In genomic region chr1:61298779-61299178, GRCm38 (mm10) we compare ENCODE assay signal across 13 mouse cellular contexts.
DNase-seq lines count a peak whose midpoint lies in the region; ATAC-seq lines count a peak whose summit lies in the region.
"Had no signal": no experiment of that assay in that cellular context is flagged by ENCODE, and none has a peak within 500 bp of the region (broad histone marks: within the 10 kb centered on the region; RNA-seq: fewer than 3 reads in every experiment).

No protein-coding gene starts in this region.

- H3K4me3 ChIP-seq in intestine, embryonic 15.5 days (replicated peaks) = no peak overlapping the region
- no peak overlapping the region for H3K4me3 ChIP-seq in intestine, embryonic 16.5 days (ENCODE audit: low read length)
- H3K4me3 ChIP-seq in embryonic facial prominence, embryonic 12.5 days = no peak overlapping the region
- no peak overlapping the region for H3K4me3 ChIP-seq in hindbrain, embryonic 15.5 days
- H3K4me3 ChIP-seq in neural tube, embryonic 14.5 days (ENCODE audit: low read depth, low read length) = no peak overlapping the region
- H3K4me3 ChIP-seq: liver, embryonic 12.5 days had no signal

- 0 out of 2 replicates have a peak overlapping the region, but pooled peaks have one; percentile 46 for H3K27ac ChIP-seq in intestine, embryonic 15.5 days
- H3K27ac ChIP-seq in intestine, embryonic 16.5 days (ENCODE audit: low read length) = no peak overlapping the region
- H3K27ac ChIP-seq in embryonic facial prominence, embryonic 12.5 days = peak overlapping the region; percentile 25; the same call in 1 of the 2 replicates
- peak overlapping the region; percentile 52 for H3K27ac ChIP-seq in hindbrain, embryonic 15.5 days (replicated peaks)
- H3K27ac ChIP-seq in neural tube, embryonic 14.5 days (ENCODE audit: low read depth, low read length) = peak overlapping the region; percentile 1; the same call in 1 of the 2 replicates
- H3K27ac ChIP-seq: kidney, postnatal 0 days; liver, embryonic 12.5 days had no signal

- no peaks in the 10 kb centered on the region for H3K27me3 ChIP-seq in intestine, embryonic 15.5 days (replicated peaks)
- no peaks in the 10 kb centered on the region for H3K27me3 ChIP-seq in intestine, embryonic 16.5 days (replicated peaks; ENCODE audit: control insufficient read depth, insufficient read depth, low read length)
- H3K27me3 ChIP-seq in embryonic facial prominence, embryonic 12.5 days = no peaks in the 10 kb centered on the region; the same call in 1 of the 2 replicates
- H3K27me3 ChIP-seq in hindbrain, embryonic 15.5 days = no peaks in the 10 kb centered on the region
- no peaks in the 10 kb centered on the region for H3K27me3 ChIP-seq in neural tube, embryonic 14.5 days (ENCODE audit: control insufficient read depth, insufficient read depth, low read length)
- H3K27me3 ChIP-seq: liver, embryonic 12.5 days; Patski had no signal

- no peak overlapping the region for H3K9ac ChIP-seq in intestine, embryonic 15.5 days
- no peak overlapping the region for H3K9ac ChIP-seq in intestine, embryonic 16.5 days (ENCODE audit: low read depth, low read length)
- H3K9ac ChIP-seq in embryonic facial prominence, embryonic 12.5 days = no peak overlapping the region
- no peak overlapping the region for H3K9ac ChIP-seq in hindbrain, embryonic 15.5 days
- H3K9ac ChIP-seq in neural tube, embryonic 14.5 days (replicated peaks; ENCODE audit: low read depth, low read length) = no peak overlapping the region
- H3K9ac ChIP-seq: liver, embryonic 12.5 days had no signal

- no peak for ATAC-seq in intestine, embryonic 15.5 days
- no peak for ATAC-seq in intestine, embryonic 16.5 days
- ATAC-seq in embryonic facial prominence, embryonic 12.5 days (ENCODE audit: insufficient number of reproducible peaks, insufficient read depth, low FRiP score, low TSS enrichment) = no peak
- no peak for ATAC-seq in hindbrain, embryonic 15.5 days (ENCODE audit: low FRiP score, low read depth)
- no peak for ATAC-seq in neural tube, embryonic 14.5 days (ENCODE audit: low read depth)
- ATAC-seq: CD4-positive, CD25-positive, alpha-beta regulatory T cell, adult 4 months; liver, embryonic 12.5 days; Patski had no signal

- H3K36me3 ChIP-seq in intestine, embryonic 15.5 days = no peaks in the 10 kb centered on the region
- H3K36me3 ChIP-seq in intestine, embryonic 16.5 days (ENCODE audit: control insufficient read depth, insufficient read depth, low read length) = no peaks in the 10 kb centered on the region
- no peaks in the 10 kb centered on the region for H3K36me3 ChIP-seq in embryonic facial prominence, embryonic 12.5 days
- H3K36me3 ChIP-seq in hindbrain, embryonic 15.5 days = no peaks in the 10 kb centered on the region
- H3K36me3 ChIP-seq in neural tube, embryonic 14.5 days (ENCODE audit: control insufficient read depth, insufficient read depth, low read length) = no peaks in the 10 kb centered on the region
- H3K36me3 ChIP-seq: liver, embryonic 12.5 days had no signal

- no peaks in the 10 kb centered on the region for H3K9me3 ChIP-seq in intestine, embryonic 15.5 days
- no peaks in the 10 kb centered on the region for H3K9me3 ChIP-seq in intestine, embryonic 16.5 days (ENCODE audit: control insufficient read depth, low read length)
- no peaks in the 10 kb centered on the region for H3K9me3 ChIP-seq in embryonic facial prominence, embryonic 12.5 days
- no peaks in the 10 kb centered on the region for H3K9me3 ChIP-seq in hindbrain, embryonic 15.5 days
- no peaks in the 10 kb centered on the region for H3K9me3 ChIP-seq in neural tube, embryonic 14.5 days (ENCODE audit: control insufficient read depth, low read length)
- H3K9me3 ChIP-seq: liver, embryonic 12.5 days had no signal

- 79% methylated on average over 6 of the region's 6 CpGs for WGBS in intestine, embryonic 15.5 days
- WGBS in intestine, embryonic 16.5 days = 76% methylated on average over 6 of the region's 6 CpGs
- 62% methylated on average over 6 of the region's 6 CpGs for WGBS in embryonic facial prominence, embryonic 12.5 days
- WGBS in hindbrain, embryonic 15.5 days = 41% methylated on average over 6 of the region's 6 CpGs
- WGBS in neural tube, embryonic 14.5 days = 35% methylated on average over 6 of the region's 6 CpGs

- no peak for DNase-seq in right cerebral cortex, postnatal 4 days
- DNase-seq in right cerebral cortex, postnatal 25 days = no peak
- DNase-seq: cerebellum, postnatal 36 days; right cerebral cortex, postnatal 14 days had no signal

- no peaks in the 10 kb centered on the region; the same call in 1 of the 2 replicates for H3K4me1 ChIP-seq in intestine, embryonic 15.5 days (replicated peaks)
- H3K4me1 ChIP-seq in intestine, embryonic 16.5 days (ENCODE audit: control insufficient read depth, insufficient read depth, low read length) = peaks cover 4% of the 10 kb centered on the region
- peaks cover 33% of the 10 kb centered on the region for H3K4me1 ChIP-seq in embryonic facial prominence, embryonic 12.5 days
- H3K4me1 ChIP-seq in hindbrain, embryonic 15.5 days (replicated peaks) = peaks cover 53% of the 10 kb centered on the region
- H3K4me1 ChIP-seq in neural tube, embryonic 14.5 days (ENCODE audit: control insufficient read depth, insufficient read depth, low read length) = peaks cover 27% of the 10 kb centered on the region
- H3K4me1 ChIP-seq: liver, embryonic 12.5 days had no signal

- H3K4me2 ChIP-seq in intestine, embryonic 15.5 days (replicated peaks) = no peak overlapping the region
- no peak overlapping the region for H3K4me2 ChIP-seq in intestine, embryonic 16.5 days (ENCODE audit: low read depth, low read length)
- no peak overlapping the region for H3K4me2 ChIP-seq in embryonic facial prominence, embryonic 12.5 days (replicated peaks)
- H3K4me2 ChIP-seq in hindbrain, embryonic 15.5 days = no peak overlapping the region
- H3K4me2 ChIP-seq in neural tube, embryonic 14.5 days (ENCODE audit: low read depth, low read length) = no peak overlapping the region
- H3K4me2 ChIP-seq: liver, embryonic 12.5 days had no signal
